Mouse (Mus musculus) naive thymus-derived CD4-positive, alpha-beta T cell, adult 2 months (primary cell): ENCODE results near the gene Inpp5d.

ENCODE experiments used
- DNase-seq: peaks from one replicate; pipeline ENCODE4 v3.0.0-alpha.2; 2011; ENCODE audit warnings: low read depth

The Inpp5d gene

DNA sequence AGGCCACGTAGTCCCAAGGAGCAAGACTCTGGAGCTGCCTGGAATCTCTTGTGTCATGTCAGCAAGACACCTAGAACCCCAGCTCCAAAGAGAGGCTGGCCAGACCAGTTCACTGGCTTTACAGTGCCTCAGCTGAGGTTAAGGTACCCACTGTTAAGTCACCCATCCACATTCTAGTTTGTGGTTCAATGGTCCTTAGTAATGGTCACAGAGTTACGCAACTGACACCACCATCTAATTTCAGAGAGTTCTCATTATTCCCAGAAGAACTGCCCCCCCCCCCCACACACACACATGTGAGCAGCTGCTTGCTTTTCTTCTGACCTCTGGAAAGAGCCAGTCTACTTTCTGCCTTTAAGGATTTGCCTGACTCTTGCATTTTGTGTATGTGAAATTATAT is 4.7 kb downstream of the Inpp5d start:
- no peak for DNase-seq

DNA sequence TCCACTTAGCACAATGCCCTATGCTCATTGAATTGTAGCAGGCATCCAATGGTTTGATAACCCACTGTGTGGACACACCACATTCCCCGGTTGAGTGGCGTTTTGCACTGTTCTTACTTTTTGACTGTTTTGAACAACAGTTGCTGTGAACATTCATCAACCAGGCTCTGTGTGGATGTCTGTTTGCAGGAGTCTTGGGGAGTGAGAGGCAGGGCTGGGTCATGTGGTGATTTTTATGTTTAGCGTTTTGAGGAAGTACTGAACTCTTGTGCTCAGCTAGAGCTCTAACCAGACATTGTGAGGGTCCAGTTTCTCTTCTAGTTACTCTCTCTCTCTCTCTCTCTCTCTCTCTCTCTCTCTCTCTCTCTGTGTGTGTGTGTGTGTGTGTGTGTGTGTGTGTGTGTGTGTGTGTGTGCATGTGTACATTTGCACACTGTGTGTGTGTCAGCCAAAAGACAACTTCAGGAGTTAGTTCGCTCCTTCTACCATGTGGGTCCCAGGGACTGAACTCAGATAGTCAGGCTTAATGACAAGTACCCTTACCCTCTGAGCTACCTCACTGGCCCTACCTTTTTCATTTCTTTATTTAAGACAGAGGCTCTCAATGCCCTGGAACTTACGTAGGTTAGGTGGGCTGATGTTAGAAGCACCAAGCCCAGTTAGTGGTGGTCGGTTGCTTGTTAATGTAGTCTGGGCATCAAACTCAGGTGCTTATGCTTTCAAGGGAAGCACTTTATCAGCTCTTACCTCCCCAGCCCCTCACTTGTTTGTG is 5.3 kb downstream of the Inpp5d start:
- peak; percentile 41 for DNase-seq

DNA sequence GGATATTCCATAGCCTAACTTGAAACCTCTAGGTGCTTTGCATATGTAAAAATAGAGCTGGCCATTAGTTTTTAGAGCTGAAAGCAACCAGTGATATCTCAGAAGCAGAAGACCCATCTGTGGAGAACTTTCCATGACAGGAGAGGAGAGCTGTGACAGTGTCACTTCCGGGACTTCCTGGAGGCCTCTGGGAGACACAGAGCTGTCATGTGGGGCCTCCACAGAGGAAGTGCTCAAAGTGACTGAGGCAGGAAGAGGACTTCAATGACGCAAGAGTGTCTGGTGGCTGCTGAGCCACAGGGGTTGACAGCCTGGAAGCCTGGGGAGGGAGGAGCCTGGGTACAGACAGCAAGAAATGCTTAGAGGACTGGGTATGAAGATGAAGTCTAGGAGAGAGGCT is 6.2 kb downstream of the Inpp5d start:
- DNase-seq: peak; percentile 93

DNA sequence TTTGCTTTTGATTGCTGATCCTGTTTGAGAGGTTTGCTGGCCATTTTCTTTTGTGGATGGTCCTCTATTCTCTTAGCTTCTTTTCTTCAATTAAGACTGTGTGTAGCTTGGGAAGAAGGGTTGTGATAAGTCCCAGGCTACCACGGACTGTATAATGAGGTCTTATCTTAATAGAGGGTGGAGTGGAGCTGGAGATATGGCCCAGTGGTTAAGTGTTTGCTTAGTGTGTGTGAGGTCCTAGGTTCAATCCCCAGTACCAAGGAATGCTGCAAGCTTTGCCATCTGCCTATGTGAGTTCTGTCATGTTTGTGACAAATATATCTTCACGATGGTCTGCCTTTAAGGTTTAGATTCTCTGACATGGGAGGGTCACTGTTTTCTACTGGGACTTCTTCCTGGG is 8.0 kb downstream of the Inpp5d start:
- DNase-seq: no peak

DNA sequence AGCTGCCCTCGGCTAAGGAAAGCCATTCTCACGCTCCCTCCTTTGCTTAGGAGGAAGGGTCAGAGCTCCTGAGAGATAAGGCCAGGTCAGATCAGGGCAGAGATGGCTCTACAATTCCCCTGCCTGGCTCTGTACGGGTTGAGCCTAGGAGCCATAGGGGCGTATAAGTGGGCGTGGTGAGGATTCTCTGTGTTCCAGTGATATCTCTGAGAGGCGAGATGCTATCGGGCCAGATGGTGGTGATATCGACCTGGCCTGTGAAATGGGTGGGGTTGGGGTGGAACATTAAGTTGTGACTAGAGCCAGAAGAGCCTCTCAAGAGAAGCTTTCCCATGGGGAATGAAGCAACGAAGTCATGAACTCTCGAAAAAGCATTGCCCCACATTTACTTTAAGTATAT is 11.5 kb downstream of the Inpp5d start:
- no peak for DNase-seq

DNA sequence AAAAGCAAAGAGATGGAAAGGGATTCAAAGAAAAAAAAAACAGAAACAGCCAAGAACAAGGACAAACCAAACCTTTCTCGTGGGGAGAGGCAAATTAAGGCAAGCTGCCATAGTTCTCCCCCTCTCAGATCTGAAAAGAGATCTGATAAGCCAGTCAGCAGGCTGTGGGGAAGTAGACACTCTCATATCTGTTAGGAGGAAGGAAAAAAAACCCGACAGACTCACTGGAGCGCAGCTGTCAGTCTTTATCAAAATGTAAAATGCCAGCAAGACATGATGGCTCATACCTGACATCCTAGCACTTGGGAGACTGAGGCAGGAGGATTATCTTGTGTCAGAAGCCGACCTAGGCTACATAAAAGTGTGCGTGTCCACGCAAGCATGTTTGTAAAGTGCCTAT is 12.1 kb downstream of the Inpp5d start:
- no peak for DNase-seq

DNA sequence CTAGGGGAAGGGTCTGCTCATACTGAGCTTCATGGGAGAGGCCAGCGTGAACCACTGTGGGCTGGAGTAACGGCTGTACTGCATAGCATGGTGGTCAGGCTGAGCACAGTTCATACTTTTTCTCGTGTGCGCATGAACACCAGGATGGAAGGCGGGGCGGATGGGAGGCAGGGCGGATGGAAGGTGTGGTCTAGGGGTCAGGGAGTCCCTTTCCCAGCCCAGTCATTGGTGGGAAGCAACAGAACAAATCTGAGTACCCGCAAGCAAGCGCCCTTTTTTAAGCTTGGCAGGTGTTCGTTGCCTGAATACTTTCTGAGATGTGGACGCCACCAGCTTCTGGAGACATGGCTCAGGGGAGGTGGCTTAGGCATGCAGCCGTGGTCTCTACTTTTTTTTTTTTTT is 16.6 kb downstream of the Inpp5d start:
- DNase-seq: no peak

DNA sequence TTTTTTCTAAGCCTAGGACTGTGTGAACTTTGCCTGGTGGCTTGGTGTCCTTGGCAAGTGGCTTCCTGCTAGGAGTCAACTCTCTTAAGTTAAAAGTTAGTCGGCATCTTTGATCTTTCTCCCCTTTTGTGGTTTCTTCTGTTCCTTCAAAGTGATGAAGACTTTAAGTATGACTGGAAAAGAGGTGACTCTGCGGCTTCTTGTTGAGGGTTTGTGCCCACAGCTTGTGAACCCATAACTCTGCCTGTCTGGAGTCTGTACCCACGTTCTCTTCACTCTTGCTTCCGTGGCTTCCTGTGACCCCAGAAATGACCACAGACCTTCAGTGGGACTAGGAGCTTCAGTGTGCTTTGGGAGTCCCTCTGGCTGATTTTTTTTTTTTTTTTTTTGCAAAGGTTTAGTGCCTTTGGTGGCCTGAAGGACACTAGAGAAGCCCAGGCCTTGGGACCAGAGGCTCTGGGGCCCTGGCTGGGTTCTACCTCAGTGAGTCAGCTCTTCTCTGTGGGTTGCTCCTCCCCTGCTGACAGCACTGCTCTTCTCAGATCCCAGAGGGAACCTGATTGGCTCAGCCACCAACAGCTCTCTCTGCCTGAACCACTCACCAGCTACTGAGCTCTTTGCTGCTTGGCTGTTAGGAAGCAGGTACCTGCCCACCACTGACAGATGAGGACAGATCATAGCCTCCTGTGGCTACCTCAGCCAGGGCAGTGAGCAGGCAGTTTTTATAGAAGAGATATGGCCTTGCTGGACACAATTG is 17.2 kb downstream of the Inpp5d start:
- peak; percentile 88 for DNase-seq

DNA sequence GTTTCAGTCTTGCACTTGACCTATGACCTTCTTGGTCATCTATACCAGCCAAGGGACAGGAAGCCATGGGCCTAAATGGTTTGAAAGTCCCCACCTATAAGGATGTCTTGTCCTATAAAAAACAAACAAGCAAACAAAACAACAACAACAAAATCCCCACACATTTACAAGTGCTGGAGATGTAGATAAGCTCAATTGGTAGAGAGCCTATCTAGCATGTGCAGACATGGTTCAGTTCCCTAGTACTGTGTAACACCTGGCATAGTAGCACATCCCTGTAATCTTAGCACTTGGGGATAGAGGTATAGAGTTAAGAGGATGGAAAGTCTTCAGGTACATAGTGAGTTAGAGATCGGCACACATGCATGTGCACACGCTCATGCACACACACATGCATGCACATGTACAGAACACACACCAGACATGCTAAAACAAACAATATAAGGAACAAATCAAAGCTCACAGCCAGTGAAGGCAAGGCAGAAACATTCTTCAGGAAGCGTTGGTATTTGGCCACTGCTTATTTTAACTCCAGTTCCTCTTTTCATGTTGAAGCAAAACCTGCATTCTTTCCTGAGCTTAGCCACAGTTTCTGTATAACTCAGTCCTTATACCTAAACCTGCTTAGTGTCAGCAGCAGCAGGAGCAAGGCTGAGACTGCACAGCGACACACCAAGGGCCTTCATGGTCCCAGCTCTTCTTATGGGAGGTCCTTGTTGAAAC is 17.9 kb downstream of the Inpp5d start:
- DNase-seq: no peak

DNA sequence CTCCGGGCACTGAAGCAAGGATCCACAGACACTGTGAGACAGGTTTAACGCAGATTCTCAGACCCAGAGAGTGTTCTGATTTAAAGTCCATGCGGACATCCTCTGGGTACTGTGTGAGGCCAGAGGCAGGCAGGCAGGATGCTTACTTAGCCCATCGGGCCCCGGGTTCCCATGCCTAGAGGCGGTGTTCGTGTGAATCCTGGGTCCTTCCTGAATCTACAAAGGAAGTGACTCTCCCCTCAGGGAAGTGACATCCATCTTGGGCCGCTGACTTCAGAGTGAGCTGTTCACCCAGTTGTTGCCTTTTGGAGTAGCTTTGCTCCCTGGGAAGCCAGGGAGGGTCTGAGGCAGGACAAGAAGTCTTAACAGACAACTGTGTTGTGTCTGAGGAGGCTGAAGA is 19.6 kb downstream of the Inpp5d start:
- no peak for DNase-seq

DNA sequence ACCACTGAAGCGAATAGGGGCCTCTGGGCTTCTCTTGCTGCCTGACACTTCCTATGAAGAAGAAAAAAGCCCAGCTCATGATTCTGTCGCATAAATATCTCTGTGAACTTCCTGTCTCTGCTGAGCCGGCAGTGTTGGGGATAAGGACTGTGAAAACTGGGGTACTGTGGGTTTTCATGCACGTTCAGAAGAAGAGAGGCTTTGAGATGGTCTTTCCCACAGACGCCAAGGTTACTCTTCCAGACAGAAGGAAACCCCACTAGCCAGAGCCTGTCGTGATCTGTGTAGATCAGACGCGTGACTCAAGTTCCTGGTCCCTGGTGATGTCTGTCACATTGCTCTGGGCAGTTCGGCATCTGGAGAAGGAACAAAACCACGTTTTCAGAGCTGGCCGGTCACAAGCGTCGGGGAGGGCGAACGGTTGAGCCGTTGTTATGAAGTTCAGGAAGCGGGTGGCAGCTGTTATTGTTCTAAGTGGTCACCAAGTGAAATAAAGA is 20.1 kb downstream of the Inpp5d start:
- peak; percentile 42 for DNase-seq

DNA sequence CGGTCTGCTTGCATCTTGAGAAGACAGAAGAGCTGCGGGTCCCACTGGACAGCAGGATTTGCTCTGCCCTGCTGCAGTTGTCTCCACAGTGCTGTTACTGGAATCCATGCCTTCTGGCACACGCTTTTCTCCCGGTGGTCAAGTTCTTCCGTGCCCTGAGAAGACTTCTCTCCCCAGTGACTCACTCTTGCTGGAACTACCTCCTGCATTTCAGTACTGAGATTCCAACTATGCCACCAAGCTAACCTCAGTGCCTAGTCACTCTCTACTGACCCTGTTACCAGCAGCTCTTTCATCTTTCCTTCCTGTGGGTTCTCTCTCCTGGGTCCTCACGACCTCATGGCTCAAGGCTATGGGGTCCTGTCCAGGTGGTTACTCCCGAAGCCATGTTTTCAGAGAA is 22.9 kb downstream of the Inpp5d start:
- no peak for DNase-seq

DNA sequence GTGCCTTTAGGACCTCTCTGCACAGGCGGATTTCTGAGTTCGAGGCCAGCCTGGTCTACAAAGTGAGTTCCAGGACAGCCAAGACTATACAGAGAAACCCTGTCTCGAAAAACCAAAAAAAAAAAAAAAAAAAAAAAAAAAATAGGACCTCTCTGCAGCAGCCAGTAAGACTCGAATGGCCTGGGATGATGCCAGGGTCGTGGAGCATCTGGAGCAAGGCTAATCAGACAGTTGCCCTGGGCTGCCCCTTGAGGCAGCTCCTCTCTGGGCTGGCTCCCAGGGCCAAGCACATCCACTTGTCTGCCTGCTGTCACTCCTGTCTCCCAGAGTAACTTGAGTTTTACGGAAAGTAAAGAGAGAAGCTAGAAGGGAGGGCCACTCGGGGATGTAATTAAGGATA is 24.9 kb downstream of the Inpp5d start:
- no peak for DNase-seq

DNA sequence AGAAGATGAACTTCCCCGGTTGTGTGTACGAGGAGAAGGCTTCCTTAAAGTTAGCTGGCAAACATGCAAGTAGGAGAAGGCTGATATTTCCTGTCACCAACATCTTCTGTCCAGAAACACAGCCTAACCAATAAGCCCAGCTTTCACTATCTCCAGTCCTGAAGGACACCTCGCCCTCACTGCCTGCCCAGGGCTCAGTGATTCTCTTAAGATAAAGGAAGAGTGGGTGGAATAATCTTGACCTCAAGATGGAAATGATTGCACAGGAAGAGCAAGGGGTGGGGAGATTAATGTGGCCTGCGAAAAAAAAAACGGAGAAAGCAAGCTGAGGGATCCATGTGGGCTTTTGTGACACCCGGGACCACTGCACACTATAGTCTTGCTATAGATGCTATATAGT is 25.6 kb downstream of the Inpp5d start:
- DNase-seq: no peak

DNA sequence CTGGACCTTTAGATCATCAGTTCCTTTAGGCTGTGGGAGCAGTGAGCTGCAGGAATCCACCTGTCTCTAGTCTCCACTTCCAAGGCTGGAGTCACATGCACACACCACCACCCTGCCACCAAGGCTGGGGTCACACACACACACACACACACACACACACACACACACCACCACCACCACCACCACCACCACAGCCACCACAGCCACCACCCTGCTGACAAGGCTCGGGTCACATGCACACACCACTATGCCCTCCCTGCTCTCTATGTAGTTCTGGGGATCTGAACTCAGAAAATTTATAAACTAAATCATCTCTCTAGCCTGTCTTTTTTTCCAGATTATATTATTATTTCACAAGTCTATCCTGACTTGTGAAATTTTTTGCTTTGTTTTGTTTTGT is 27.7 kb downstream of the Inpp5d start:
- no peak for DNase-seq

DNA sequence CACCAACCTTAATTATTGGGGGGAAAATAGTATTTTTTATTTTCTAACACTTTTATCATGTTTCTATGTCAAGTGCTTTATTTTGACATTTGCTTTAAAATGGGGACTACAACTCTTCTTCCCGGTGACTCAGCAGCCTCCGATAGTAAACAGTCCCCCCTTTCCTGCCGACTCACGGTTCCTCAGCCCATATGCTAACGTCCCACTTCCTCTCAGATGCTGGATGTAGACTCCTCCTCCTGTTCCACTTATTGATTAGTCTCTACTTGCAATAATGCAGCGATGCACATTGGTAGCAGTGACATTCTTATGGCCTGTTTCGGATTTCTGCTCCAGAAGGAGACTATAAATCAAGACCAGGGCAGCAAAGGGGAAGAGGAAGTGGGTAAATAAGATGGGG is 28.5 kb downstream of the Inpp5d start:
- no peak for DNase-seq

DNA sequence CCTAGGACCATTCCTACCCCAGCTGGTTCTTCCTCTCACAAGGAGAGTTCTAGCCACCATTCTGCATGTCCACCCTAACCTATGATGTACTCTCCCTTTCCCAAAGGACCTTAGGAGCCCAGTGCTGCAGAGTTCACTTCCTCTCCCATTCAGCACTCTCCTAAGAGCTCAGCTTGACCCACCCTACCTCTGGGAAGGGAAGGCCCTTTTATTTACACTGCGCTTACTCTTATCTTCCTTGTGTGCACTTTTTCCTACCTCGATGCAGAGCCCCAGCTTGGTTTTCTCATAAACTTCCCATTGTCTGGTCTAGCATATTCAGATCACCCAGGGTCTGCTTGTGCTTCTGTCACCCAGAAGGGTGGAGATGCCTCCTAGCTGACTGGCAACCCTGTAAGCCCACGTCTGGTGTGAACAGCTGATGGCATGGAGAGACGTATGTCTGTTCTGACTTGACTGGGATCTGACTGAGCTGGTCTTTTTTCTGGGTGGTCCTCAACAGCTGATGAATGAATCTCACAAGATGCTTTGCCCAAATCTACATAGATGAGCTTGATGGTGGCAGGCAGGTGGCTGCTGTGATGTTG is 29.2 kb downstream of the Inpp5d start:
- no peak for DNase-seq

DNA sequence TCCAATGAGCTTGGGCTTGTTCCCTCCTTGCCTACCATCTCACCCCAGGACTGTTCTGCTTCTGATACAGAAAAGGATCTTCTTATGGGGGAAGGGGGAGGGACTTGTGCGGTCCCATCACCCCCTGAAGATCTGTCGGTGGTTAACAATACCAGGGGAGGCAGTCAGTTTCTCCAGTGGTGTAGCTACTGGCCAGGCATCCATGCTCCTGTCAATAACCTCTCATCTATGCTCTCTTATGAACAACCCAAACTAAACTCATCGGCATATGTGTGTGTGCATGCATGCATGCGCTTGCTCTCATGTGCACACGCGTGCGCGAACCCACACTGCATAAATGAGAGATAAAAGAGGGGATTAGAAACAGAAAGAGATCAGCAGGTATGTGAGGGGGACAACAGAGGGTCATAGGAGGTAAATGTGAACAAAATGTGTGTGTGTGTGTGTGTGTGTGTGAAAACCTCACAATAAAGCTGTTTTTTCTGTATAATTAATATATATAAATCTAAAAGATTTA is 29.9 kb downstream of the Inpp5d start:
- no peak for DNase-seq

DNA sequence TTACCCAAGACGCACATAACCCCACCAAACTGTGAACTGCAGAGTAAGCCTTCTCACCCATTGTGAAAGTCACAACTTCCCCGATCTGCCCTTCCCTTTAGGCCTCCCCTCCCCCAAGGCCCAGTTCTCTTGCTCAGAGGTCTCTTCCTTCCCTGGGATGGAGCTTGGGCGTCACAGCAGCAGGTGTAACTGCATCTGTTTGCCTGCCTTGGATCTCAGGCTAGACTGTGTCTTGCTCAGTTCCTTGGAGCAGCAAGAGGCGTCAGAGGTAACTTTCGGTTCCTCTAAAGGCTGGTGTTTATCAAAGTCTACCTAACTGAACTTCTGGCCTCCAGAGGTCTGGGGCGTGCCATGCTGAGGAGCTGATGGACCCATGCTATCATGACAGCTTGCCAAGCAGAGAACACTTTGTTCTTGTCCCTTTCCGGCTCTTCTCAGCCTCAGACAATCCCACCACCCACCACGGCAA is 30.5 kb downstream of the Inpp5d start:
- peak; percentile 40 for DNase-seq

DNA sequence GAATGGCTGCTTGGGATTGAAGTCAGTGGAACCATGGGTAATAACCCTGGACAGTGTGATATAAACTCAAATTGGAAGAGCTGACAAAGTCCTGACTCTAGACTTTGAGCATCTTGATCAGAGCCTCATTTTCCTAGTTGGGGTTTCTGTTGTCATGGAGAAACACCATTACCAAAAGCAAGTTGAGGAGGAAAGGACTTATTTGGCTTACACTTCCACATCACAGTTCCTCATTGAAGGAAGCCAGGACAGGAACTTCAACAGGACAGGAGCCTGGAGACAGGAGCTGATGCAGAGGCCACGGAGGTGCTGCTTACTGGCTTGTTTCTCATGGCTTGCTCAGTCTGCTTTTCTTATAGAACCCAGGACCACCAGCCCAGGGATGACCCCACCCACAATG is 31.3 kb downstream of the Inpp5d start:
- DNase-seq: no peak

DNA sequence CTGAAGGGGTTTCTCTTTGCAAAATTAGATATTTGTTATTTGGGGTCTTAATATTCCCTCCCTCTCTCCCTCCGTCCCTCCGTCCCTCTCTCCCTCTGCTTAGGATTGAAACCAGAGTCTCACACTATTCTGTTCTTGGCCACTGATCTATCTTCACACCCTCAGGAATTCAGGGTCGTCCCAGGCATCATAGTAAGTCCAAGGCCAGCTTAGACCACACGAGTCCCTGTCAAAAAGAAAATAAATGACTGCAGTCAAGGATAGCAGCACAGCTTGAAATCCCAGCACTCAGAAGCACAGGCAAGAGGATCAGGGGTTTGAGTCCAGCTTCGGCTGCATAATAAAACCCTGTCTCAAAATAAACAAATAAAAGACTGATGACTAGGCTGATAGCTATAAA is 35.0 kb downstream of the Inpp5d start:
- no peak for DNase-seq

DNA sequence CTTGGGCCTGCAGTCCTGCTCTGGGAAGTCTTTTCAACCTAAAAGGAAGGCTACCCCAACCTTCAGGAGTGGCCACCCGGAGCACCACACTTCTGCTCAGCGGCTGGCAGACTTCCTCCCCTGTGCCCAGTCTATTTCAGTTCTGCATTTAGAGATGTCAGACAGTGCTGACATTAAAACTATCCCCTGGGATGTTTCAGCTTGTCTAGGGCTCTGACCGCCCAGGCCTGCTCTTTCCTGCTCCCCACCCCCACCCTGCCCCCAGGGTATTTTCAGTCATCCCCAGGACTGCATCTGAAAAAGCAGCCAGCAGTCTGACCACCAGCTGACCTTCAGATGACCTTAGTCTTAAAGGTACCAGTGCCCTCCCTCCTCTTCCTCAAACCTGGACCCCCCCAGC is 38.0 kb downstream of the Inpp5d start:
- no peak for DNase-seq
